Mouse (Mus musculus): Measurements from ENCODE around the gene Aoc1. TPM values are rescaled to one million over a fixed set of nuclear protein-coding genes. Genes with fewer than 3 reads are reported as not detected.
A peak's percentile ranks its signal among the peaks of the same experiment; 100 is the strongest.

Gene Aoc1
- polyA plus RNA-seq, 1 experiment from 2014 or later = 4.6 TPM

DNA sequence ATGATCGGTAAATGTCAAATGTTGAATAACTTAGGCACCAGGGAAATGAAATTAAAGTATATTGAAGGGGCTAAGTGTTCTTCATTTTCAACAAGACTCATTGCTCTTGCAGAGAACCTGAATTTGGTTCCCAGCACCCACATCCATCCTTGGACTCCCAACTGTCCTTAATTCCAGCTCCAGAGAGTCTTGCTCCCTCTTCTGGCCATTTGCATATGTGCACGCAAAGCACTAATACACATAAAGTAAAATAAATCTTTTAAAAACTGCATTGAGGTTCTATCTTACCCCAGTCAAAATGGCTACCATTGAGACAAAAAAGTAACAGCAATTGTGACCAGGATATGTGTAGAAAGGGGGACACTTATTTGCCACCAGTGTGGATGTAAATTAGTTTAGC is 18.5 kb upstream of the Aoc1 start:
- Histone ChIP-seq H3K4me3 (replicated peaks; ENCODE audit: low read length) (no peak overlapping the region), H3K9ac (ENCODE audit: low read length) (no peak overlapping the region), H3K9me3 (replicated peaks; ENCODE audit: control insufficient read depth, low read length) (no peaks in the 10 kb centered on the region), H3K27ac (ENCODE audit: low read length) (no peak overlapping the region), H3K4me2 (ENCODE audit: low read depth, low read length) (no peak overlapping the region), H3K4me1 (ENCODE audit: control insufficient read depth, insufficient read depth, low read length) (peaks cover 4% of the 10 kb centered on the region; the same call in 1 of the 2 replicates), H3K36me3 (ENCODE audit: control insufficient read depth, insufficient read depth, low read length) (no peaks in the 10 kb centered on the region), H3K27me3 (ENCODE audit: control insufficient read depth, insufficient read depth, low read length) (no peaks in the 10 kb centered on the region)
- 95% methylated on average over 2 of the region's 2 CpGs for WGBS
- ATAC-seq (ENCODE audit: insufficient read depth, low FRiP score) = no peak

DNA sequence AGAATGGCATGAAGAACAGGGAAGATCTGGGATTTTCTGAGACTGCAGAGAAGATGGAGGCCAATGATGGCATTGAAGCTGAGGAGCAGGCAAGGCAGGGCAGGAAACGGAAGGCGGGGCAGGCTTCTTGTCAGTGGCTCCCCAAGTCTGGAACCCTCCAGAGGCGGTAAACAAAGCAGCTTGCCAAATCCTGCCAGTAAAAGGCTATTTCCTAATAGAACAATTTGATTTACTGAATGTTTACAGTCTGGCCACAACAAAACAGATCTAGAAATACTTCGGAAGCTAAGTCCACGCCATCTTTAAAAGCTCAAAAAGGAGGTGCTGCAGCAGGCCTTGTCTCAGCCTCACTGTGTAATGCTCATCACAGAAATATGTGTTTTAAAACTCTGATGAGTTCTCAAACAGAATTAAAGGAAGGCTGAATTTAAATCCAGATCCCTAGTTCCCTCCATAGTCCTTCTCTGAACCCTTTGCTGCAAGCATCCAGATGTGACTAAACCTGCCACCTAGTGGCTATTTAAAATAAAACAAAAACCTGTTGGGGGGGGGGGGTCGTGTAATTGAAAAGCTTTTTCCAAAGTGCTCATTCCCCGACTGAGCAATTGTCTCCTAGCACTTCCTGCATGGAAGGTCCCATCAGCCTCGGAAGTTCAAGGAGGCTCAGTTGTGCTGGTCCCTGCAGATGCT is 14.9 kb upstream of the Aoc1 start:
- Histone ChIP-seq H3K4me1 (ENCODE audit: control insufficient read depth, insufficient read depth, low read length) (peaks cover 4% of the 10 kb centered on the region; the same call in 1 of the 2 replicates), H3K27ac (ENCODE audit: low read length) (peak overlapping the region; percentile 29; the same call in 1 of the 2 replicates), H3K9me3 (replicated peaks; ENCODE audit: control insufficient read depth, low read length) (no peaks in the 10 kb centered on the region), H3K36me3 (ENCODE audit: control insufficient read depth, insufficient read depth, low read length) (no peaks in the 10 kb centered on the region), H3K4me3 (replicated peaks; ENCODE audit: low read length) (no peak overlapping the region), H3K9ac (ENCODE audit: low read length) (no peak overlapping the region), H3K27me3 (ENCODE audit: control insufficient read depth, insufficient read depth, low read length) (no peaks in the 10 kb centered on the region), H3K4me2 (ENCODE audit: low read depth, low read length) (no peak overlapping the region)
- ATAC-seq (ENCODE audit: insufficient read depth, low FRiP score) = no peak
- WGBS = 39% methylated on average over 8 of the region's 8 CpGs

DNA sequence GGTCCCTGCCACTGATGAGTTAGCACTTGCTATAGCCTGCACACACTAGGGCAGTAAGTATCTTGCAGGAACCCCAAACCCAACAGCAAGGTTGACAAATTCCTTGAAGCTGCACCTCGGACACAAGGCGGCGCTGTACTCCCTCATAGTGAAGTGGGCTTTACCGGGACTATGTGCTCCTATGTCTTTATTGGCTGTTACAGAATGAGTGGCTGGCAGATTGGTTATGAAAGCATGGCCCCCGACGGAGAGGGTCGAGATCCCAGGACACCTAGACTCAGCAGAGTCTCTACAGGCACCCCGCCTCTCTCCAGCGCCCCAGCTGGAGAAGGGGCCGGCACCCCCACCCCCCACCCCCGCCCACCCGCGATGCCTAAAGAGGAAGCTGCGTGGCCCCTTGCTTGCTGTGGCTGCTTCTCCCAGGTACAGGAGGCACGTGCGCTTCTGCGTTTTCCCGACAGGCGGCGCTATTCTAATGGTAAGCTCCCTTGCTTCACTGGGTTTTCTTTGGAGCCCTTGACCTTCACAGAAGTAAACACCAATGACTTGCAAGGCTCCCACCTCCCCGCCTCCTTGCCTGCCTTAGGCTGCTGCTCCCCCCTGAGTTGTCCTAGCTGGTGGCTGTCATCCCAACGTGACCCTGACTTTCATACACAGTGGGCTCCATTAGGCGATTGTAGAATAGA is 12.4 kb upstream of the Aoc1 start:
- Histone ChIP-seq H3K27ac (ENCODE audit: low read length) (no peak overlapping the region), H3K9ac (ENCODE audit: low read length) (no peak overlapping the region; the same call in 1 of the 2 replicates), H3K4me3 (replicated peaks; ENCODE audit: low read length) (peak overlapping the region; percentile 28), H3K36me3 (ENCODE audit: control insufficient read depth, insufficient read depth, low read length) (no peaks in the 10 kb centered on the region), H3K27me3 (ENCODE audit: control insufficient read depth, insufficient read depth, low read length) (no peaks in the 10 kb centered on the region), H3K9me3 (replicated peaks; ENCODE audit: control insufficient read depth, low read length) (no peaks in the 10 kb centered on the region), H3K4me1 (ENCODE audit: control insufficient read depth, insufficient read depth, low read length) (peaks cover 8% of the 10 kb centered on the region), H3K4me2 (ENCODE audit: low read depth, low read length) (peak overlapping the region; percentile 44)
- 16% methylated on average over 23 of the region's 23 CpGs for WGBS
- ATAC-seq (ENCODE audit: insufficient read depth, low FRiP score) = peak; percentile 63; the same call in 1 of the 2 replicates

DNA sequence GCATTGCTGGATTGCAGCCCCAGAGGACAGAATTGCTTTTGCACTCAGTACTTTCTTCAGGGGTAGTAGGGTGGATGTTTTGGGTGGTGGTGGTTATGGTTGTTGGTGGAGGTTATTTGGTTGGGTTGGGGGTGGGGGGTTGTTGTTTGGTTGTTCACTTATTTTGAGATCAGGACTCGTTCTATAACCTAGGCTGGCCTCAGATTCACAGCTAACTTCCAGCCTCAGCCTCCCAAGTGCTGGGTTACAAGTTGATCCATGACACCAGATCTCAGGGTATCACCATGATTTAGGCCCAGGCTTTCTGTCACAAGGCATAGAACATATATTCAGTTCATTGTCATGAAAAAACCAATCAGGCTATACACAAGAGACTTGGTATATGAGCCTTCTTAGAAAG is 11.8 kb upstream of the Aoc1 start:
- Histone ChIP-seq H3K27me3 (ENCODE audit: control insufficient read depth, insufficient read depth, low read length) (no peaks in the 10 kb centered on the region), H3K4me3 (replicated peaks; ENCODE audit: low read length) (no peak overlapping the region), H3K9ac (ENCODE audit: low read length) (no peak overlapping the region), H3K4me1 (ENCODE audit: control insufficient read depth, insufficient read depth, low read length) (peaks cover 8% of the 10 kb centered on the region), H3K4me2 (ENCODE audit: low read depth, low read length) (no peak overlapping the region), H3K36me3 (ENCODE audit: control insufficient read depth, insufficient read depth, low read length) (no peaks in the 10 kb centered on the region), H3K9me3 (replicated peaks; ENCODE audit: control insufficient read depth, low read length) (no peaks in the 10 kb centered on the region), H3K27ac (ENCODE audit: low read length) (no peak overlapping the region)
- no peak for ATAC-seq (ENCODE audit: insufficient read depth, low FRiP score)
- 92% methylated on average over 1 of the region's 1 CpGs for WGBS

DNA sequence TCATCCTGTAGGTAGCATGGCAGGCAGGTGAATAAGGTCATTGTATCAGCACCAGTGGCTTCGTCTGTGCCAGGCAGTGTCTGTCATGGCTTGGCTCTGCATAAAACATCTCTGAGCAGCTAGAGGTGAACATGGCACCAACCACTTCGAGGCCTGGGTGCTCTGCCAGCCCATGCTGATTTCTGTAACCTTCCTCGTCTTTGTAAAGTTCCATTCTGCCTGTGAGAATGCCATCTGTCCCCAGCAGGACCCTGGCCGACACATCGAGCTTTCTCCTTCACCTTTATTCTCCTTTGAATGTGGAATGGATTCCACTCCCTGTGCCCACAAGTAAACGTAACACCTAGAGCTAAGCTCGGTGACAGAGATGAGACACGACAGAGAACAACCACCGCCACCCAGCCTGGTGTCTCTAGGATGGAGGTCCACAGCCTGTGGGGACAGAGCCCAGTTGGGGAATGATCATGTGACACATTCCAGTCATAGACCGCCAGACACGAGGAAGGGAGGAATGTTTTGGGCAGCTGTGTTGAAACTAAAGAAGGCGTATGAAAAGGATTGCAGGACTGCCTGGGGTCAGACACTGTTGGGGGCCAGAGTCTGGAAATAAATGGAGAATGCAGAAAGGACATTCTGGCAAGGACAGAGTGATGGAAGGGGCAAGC is 10.9 kb upstream of the Aoc1 start:
- 77% methylated on average over 12 of the region's 12 CpGs for WGBS
- Histone ChIP-seq H3K36me3 (ENCODE audit: control insufficient read depth, insufficient read depth, low read length) (no peaks in the 10 kb centered on the region), H3K4me1 (ENCODE audit: control insufficient read depth, insufficient read depth, low read length) (peaks cover 8% of the 10 kb centered on the region), H3K27ac (ENCODE audit: low read length) (no peak overlapping the region), H3K4me2 (ENCODE audit: low read depth, low read length) (no peak overlapping the region), H3K9ac (ENCODE audit: low read length) (no peak overlapping the region), H3K4me3 (replicated peaks; ENCODE audit: low read length) (no peak overlapping the region), H3K27me3 (ENCODE audit: control insufficient read depth, insufficient read depth, low read length) (no peaks in the 10 kb centered on the region), H3K9me3 (replicated peaks; ENCODE audit: control insufficient read depth, low read length) (no peaks in the 10 kb centered on the region)
- no peak for ATAC-seq (ENCODE audit: insufficient read depth, low FRiP score)

DNA sequence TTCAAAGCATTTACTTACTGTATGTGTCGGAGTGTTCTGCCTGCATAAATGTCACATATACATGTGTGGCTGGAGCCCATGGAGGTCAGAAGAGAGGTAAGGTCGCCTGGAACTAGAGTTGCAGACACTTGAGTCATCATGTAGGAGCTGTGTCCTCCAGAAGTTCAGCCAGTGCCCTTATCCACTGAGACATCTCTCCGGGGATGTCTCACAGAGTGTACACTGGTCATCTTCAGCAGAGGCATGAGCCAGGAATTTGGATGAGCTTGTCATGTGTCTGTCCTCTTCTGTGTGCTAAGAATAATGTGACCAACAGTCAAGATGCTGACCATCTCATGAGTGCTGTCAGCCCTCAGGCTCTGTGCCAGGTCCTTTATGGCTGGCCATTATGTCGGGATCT is 9.9 kb upstream of the Aoc1 start:
- Histone ChIP-seq H3K27ac (ENCODE audit: low read length) (no peak overlapping the region), H3K9me3 (replicated peaks; ENCODE audit: control insufficient read depth, low read length) (no peaks in the 10 kb centered on the region), H3K4me2 (ENCODE audit: low read depth, low read length) (no peak overlapping the region), H3K36me3 (ENCODE audit: control insufficient read depth, insufficient read depth, low read length) (no peaks in the 10 kb centered on the region), H3K4me1 (ENCODE audit: control insufficient read depth, insufficient read depth, low read length) (peaks cover 3% of the 10 kb centered on the region), H3K27me3 (ENCODE audit: control insufficient read depth, insufficient read depth, low read length) (no peaks in the 10 kb centered on the region), H3K9ac (ENCODE audit: low read length) (no peak overlapping the region), H3K4me3 (replicated peaks; ENCODE audit: low read length) (no peak overlapping the region)
- 70% methylated on average over 4 of the region's 4 CpGs for WGBS
- ATAC-seq (ENCODE audit: insufficient read depth, low FRiP score) = no peak

DNA sequence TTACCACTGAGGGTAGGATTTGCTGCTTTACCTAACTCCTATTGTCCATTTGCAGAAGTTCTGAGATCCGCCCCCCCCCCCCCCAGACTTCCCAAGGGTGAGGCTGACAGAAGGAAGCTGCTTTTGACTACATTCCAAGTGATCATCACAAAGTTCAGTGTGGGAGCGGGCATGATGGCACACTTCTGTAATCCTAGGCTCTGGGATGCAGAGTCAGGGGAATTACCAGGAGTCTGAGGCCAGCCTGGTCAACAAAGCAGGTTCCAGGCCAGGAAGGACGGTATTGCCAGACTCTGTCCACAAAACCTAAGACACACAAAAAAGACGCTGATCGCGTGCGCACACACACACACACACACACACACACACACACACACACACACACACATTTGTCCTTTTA is 9.2 kb upstream of the Aoc1 start:
- Histone ChIP-seq H3K9ac (ENCODE audit: low read length) (no peak overlapping the region), H3K36me3 (ENCODE audit: control insufficient read depth, insufficient read depth, low read length) (no peaks in the 10 kb centered on the region), H3K4me3 (replicated peaks; ENCODE audit: low read length) (no peak overlapping the region), H3K27me3 (ENCODE audit: control insufficient read depth, insufficient read depth, low read length) (no peaks in the 10 kb centered on the region), H3K27ac (ENCODE audit: low read length) (no peak overlapping the region), H3K4me1 (ENCODE audit: control insufficient read depth, insufficient read depth, low read length) (peaks cover 3% of the 10 kb centered on the region; the same call in 1 of the 2 replicates), H3K9me3 (replicated peaks; ENCODE audit: control insufficient read depth, low read length) (no peaks in the 10 kb centered on the region), H3K4me2 (ENCODE audit: low read depth, low read length) (no peak overlapping the region)
- WGBS = 74% methylated on average over 7 of the region's 7 CpGs
- ATAC-seq (ENCODE audit: insufficient read depth, low FRiP score) = no peak

DNA sequence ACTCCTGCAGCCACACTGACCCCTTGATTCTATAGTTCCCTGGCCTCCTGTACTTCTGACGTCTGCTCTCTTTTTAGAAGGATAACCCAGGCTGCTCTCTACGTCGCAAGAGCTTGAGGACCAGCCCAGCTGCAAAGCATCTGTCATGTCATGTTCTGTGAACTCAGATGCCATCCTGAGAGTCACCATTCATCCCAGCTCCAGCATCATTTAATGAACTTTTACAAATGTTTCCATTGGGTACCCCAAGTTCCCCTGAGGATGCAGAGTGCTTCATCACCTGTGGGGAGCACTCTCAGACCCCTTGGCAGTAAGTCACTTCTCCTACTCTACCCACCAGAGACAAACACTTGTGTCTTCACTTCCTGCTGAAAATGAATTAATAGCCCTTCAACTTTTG is 8.5 kb upstream of the Aoc1 start:
- Histone ChIP-seq H3K4me2 (ENCODE audit: low read depth, low read length) (no peak overlapping the region), H3K36me3 (ENCODE audit: control insufficient read depth, insufficient read depth, low read length) (no peaks in the 10 kb centered on the region), H3K9me3 (replicated peaks; ENCODE audit: control insufficient read depth, low read length) (no peaks in the 10 kb centered on the region), H3K4me3 (replicated peaks; ENCODE audit: low read length) (no peak overlapping the region), H3K27ac (ENCODE audit: low read length) (no peak overlapping the region), H3K9ac (ENCODE audit: low read length) (no peak overlapping the region), H3K27me3 (ENCODE audit: control insufficient read depth, insufficient read depth, low read length) (no peaks in the 10 kb centered on the region), H3K4me1 (ENCODE audit: control insufficient read depth, insufficient read depth, low read length) (peaks cover 3% of the 10 kb centered on the region; the same call in 1 of the 2 replicates)
- no peak for ATAC-seq (ENCODE audit: insufficient read depth, low FRiP score)
- WGBS = 34% methylated on average over 3 of the region's 3 CpGs

DNA sequence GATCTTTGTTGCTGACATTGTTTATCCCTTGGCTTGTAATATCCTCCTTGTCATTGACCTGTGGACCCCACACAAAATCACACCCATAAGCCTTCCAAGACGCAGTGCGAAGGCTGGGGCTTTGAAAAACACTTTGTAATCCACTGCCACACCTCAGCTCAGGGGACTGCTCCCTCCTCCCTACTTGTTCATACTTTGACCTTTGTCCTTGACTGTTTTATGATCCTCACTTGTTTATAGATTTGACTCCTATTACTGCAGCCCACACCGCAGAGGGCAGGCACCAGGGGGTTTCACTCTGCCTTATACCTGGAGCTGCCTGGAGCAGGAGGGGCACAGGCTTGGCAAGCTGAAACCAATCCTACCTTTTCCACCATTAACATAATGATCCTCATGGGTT is 8.0 kb upstream of the Aoc1 start:
- Histone ChIP-seq H3K4me2 (ENCODE audit: low read depth, low read length) (no peak overlapping the region), H3K36me3 (ENCODE audit: control insufficient read depth, insufficient read depth, low read length) (no peaks in the 10 kb centered on the region), H3K4me3 (replicated peaks; ENCODE audit: low read length) (no peak overlapping the region), H3K9me3 (replicated peaks; ENCODE audit: control insufficient read depth, low read length) (no peaks in the 10 kb centered on the region), H3K27me3 (ENCODE audit: control insufficient read depth, insufficient read depth, low read length) (no peaks in the 10 kb centered on the region), H3K4me1 (ENCODE audit: control insufficient read depth, insufficient read depth, low read length) (peaks cover 3% of the 10 kb centered on the region; the same call in 1 of the 2 replicates), H3K9ac (ENCODE audit: low read length) (no peak overlapping the region), H3K27ac (ENCODE audit: low read length) (no peak overlapping the region)
- WGBS = 37% methylated on average over 3 of the region's 3 CpGs
- ATAC-seq (ENCODE audit: insufficient read depth, low FRiP score) = 0 out of 2 replicates have a peak, but pooled peaks have one; percentile 44

Data from stomach, embryonic 16.5 days (tissue).